Mouse (Mus musculus): ENCODE results near the gene Eml4.

GRCm38 (mm10) chr17:83351119-83351531 is 394 bp downstream of the Eml4 start:
- no peak for TF ChIP-seq USF2 (IDR thresholded peaks at IDR 0.05; ENCODE audit: borderline replicate concordance in 1 of 2, insufficient read depth in 1 of 2, low read depth in 1 of 2, low read length in 2 of 2)
- TF ChIP-seq POLR2A (IDR thresholded peaks at IDR 0.05; ENCODE audit: control insufficient read depth in 1 of 2, insufficient read depth in 1 of 2, low read depth in 1 of 2, low read length in 2 of 2, poor library complexity in 1 of 2) = no peak
